Mouse (Mus musculus) mesoderm, embryonic 11.5 days (tissue): ENCODE results near the gene Chrm4.
A peak's percentile ranks its signal among the peaks of the same experiment; 100 is the strongest.

Source experiments
- DNase-seq: peaks from one replicate; pipeline ENCODE4 v3.0.0-alpha.2; 2012; ENCODE audit warnings: low read depth, low spot score

Gene Chrm4

GRCm38 (mm10) chr2:91944170-91944950, 17.3 kb downstream of the Chrm4 start:
- DNase-seq: peak; percentile 87

GRCm38 (mm10) chr2:91945483-91945882, 18.4 kb downstream of the Chrm4 start, which contains the start of gene Gm9821:
Gm9821 (plus strand) TSS chr2:91945703.
- DNase-seq: no peak

- no peak for DNase-seq
Measured at GRCm38 (mm10) chr2:91946836-91947235, 19.8 kb downstream of the Chrm4 start.

GRCm38 (mm10) chr2:91947397-91948150, 20.5 kb downstream of the Chrm4 start:
- no peak for DNase-seq

GRCm38 (mm10) chr2:91948151-91948509, 21.1 kb downstream of the Chrm4 start:
- DNase-seq: no peak

- DNase-seq: no peak
Measured at GRCm38 (mm10) chr2:91948792-91949241, 21.8 kb downstream of the Chrm4 start.

- DNase-seq: no peak
Measured at GRCm38 (mm10) chr2:91949411-91950274, 22.6 kb downstream of the Chrm4 start.

- DNase-seq: no peak
Measured at GRCm38 (mm10) chr2:91950275-91951085, 23.4 kb downstream of the Chrm4 start.

GRCm38 (mm10) chr2:91953825-91954224, 26.8 kb downstream of the Chrm4 start:
- no peak for DNase-seq

GRCm38 (mm10) chr2:91955121-91955591, 28.1 kb downstream of the Chrm4 start:
- DNase-seq: no peak

- no peak for DNase-seq
Measured at GRCm38 (mm10) chr2:91955875-91956274, 28.8 kb downstream of the Chrm4 start.

GRCm38 (mm10) chr2:91957096-91957495, 30.0 kb downstream of the Chrm4 start:
- DNase-seq: no peak

GRCm38 (mm10) chr2:91958049-91958448, 31.0 kb downstream of the Chrm4 start:
- DNase-seq: no peak

- no peak for DNase-seq
Measured at GRCm38 (mm10) chr2:91958701-91959457, 31.8 kb downstream of the Chrm4 start.

GRCm38 (mm10) chr2:91959544-91960410, 32.7 kb downstream of the Chrm4 start:
- DNase-seq: no peak

- DNase-seq: no peak
Measured at GRCm38 (mm10) chr2:91960459-91960858, 33.4 kb downstream of the Chrm4 start.

- no peak for DNase-seq
Measured at GRCm38 (mm10) chr2:91961901-91962761, 35.1 kb downstream of the Chrm4 start.

- DNase-seq: no peak
Measured at GRCm38 (mm10) chr2:91962864-91963401, 35.9 kb downstream of the Chrm4 start.
